Mouse (Mus musculus) gastrocnemius, adult 2 months (tissue): ENCODE measurements around the gene Ttll11. TPM values are rescaled to one million over a fixed set of nuclear protein-coding genes. Genes with fewer than 3 reads are reported as not detected.

Source experiments
- DNase-seq: peaks from one replicate; pipeline ENCODE4 v3.0.0; 2022
- H3K27ac ChIP-seq: fragments of 200-600 bp; 2 replicates; pipeline ENCODE4 v1.8.1; 2022; ENCODE audit warnings: mild to moderate bottlenecking
- H3K4me3 ChIP-seq: fragments of 200-600 bp; 2 replicates; pipeline ENCODE4 v1.8.1; 2022; ENCODE audit warnings: mild to moderate bottlenecking, moderate library complexity
- CTCF ChIP-seq: fragments of 200-600 bp; IDR thresholded peaks from 2 replicates; pipeline ENCODE4 v1.8.1; 2022; ENCODE audit warnings: antibody characterized with exemption, mild to moderate bottlenecking, moderate library complexity
- intact Hi-C: fragments of 180-260 bp; cut with DNase I; formaldehyde crosslinking; loops from one replicate; pipeline ENCODE4 v1.15.1; 2025
- total RNA-seq, 2 experiments: library from RNA; stranded (reverse); gene quantifications; 2 replicates each; pipeline ENCODE4 v1.2.3; 2021

Ttll11 gene
- total RNA-seq, 2 experiments from 2014 or later = 3.0 to 3.4 TPM

- intact Hi-C loops = loop anchor here (5.0 kb wide), 1 partner anchor 173 kb away; no protein-coding TSS in a partner anchor
- peak; percentile 69 for DNase-seq
- peak; percentile 66 for TF ChIP-seq CTCF
- H3K4me3 ChIP-seq = no peak overlapping the region; the same call in 1 of the 2 replicates
- H3K27ac ChIP-seq = peak overlapping the region; percentile 38
Measured at GRCm38 (mm10) chr2:35729077-35730065, 250.3 kb downstream of the Ttll11 start.

GRCm38 (mm10) chr2:35728633-35729032, 251.1 kb downstream of the Ttll11 start:
- intact Hi-C loops = no loop called here
- H3K4me3 ChIP-seq = no peak overlapping the region
- DNase-seq = no peak
- no peak for TF ChIP-seq CTCF
- H3K27ac ChIP-seq = peak overlapping the region; percentile 38

GRCm38 (mm10) chr2:35723691-35724090, 256.0 kb downstream of the Ttll11 start:
- intact Hi-C loops = loop anchor here (5.0 kb wide), 2 partner anchors 181 to 184 kb away; no protein-coding TSS in a partner anchor
- no peak for TF ChIP-seq CTCF
- H3K4me3 ChIP-seq = no peak overlapping the region
- H3K27ac ChIP-seq = no peak overlapping the region
- DNase-seq = no peak

- intact Hi-C loops = loop anchor here (5.0 kb wide), 2 partner anchors 181 to 184 kb away; no protein-coding TSS in a partner anchor
- Histone ChIP-seq H3K4me3 (no peak overlapping the region), H3K27ac (no peak overlapping the region)
- no peak for TF ChIP-seq CTCF
- no peak for DNase-seq
Measured at GRCm38 (mm10) chr2:35723267-35723666, 256.4 kb downstream of the Ttll11 start.

- intact Hi-C loops = loop anchor here (5.0 kb wide), 2 partner anchors 181 to 184 kb away; no protein-coding TSS in a partner anchor
- DNase-seq = peak; percentile 55
- no peak for TF ChIP-seq CTCF
- H3K27ac ChIP-seq = no peak overlapping the region
- no peak overlapping the region for H3K4me3 ChIP-seq
Measured at GRCm38 (mm10) chr2:35722821-35723220, 256.9 kb downstream of the Ttll11 start.

- TF ChIP-seq CTCF = no peak
- peak overlapping the region; percentile 76; the same call in 1 of the 2 replicates for H3K27ac ChIP-seq
- intact Hi-C loops = loop anchor here (5.0 kb wide), 2 partner anchors 179 to 186 kb away; no protein-coding TSS in a partner anchor
- DNase-seq = no peak
- H3K4me3 ChIP-seq = no peak overlapping the region
Measured at GRCm38 (mm10) chr2:35720956-35721355, 258.8 kb downstream of the Ttll11 start.

GRCm38 (mm10) chr2:35720550-35720949, 259.2 kb downstream of the Ttll11 start:
- no peak overlapping the region for H3K4me3 ChIP-seq
- H3K27ac ChIP-seq = peak overlapping the region; percentile 76
- peak; percentile 39 for DNase-seq
- intact Hi-C loops = loop anchor here (5.0 kb wide), 2 partner anchors 178 to 187 kb away; no protein-coding TSS in a partner anchor
- no peak for TF ChIP-seq CTCF

- no peak for TF ChIP-seq CTCF
- Histone ChIP-seq H3K27ac (peak overlapping the region; percentile 76), H3K4me3 (no peak overlapping the region)
- intact Hi-C loops = loop anchor here (5.0 kb wide), 2 partner anchors 178 to 187 kb away; no protein-coding TSS in a partner anchor
- peak; percentile 91 for DNase-seq
Measured at GRCm38 (mm10) chr2:35720104-35720503, 259.6 kb downstream of the Ttll11 start.

- peak overlapping the region; percentile 76 for H3K27ac ChIP-seq
- intact Hi-C loops = loop anchor here (5.0 kb wide), 2 partner anchors 177 to 188 kb away; no protein-coding TSS in a partner anchor
- no peak overlapping the region for H3K4me3 ChIP-seq
- no peak for TF ChIP-seq CTCF
- DNase-seq = no peak
Measured at GRCm38 (mm10) chr2:35719230-35720005, 260.3 kb downstream of the Ttll11 start.

- no peak overlapping the region for H3K4me3 ChIP-seq
- intact Hi-C loops = no loop called here
- no peak for TF ChIP-seq CTCF
- peak overlapping the region; percentile 76 for H3K27ac ChIP-seq
- peak; percentile 43 for DNase-seq
Measured at GRCm38 (mm10) chr2:35718662-35719061, 261.1 kb downstream of the Ttll11 start.

GRCm38 (mm10) chr2:35718003-35718500, 261.7 kb downstream of the Ttll11 start:
- no peak overlapping the region for H3K4me3 ChIP-seq
- TF ChIP-seq CTCF = no peak
- no peak for DNase-seq
- intact Hi-C loops = no loop called here
- peak overlapping the region; percentile 76 for H3K27ac ChIP-seq

GRCm38 (mm10) chr2:35716175-35716574, 263.5 kb downstream of the Ttll11 start:
- TF ChIP-seq CTCF = no peak
- no peak for DNase-seq
- intact Hi-C loops = no loop called here
- Histone ChIP-seq H3K4me3 (no peak overlapping the region), H3K27ac (no peak overlapping the region)
